Comparison of ENCODE assay signal across 12 mouse cellular contexts in the genomic region with DNA sequence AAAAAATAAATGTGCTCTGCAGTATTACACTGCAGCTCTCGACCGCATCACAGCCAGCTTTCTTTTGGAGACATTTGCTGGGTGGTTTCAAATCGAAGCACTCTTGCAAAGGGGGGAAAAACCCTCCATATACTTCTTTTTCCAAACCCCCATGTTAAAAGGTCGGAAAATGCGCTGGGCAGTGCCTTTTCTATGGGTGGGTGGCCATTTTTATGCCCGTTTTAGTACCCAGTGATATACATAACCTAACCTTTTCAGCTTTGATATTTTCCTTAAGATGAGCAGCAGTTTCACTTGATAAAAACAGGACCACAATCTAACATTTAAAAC. TPM values are rescaled to one million over a fixed set of nuclear protein-coding genes. Genes with fewer than 3 reads are reported as not detected.
DNase-seq lines count a peak whose midpoint lies in the region; ATAC-seq and TF ChIP-seq lines count a peak whose summit lies in the region.
"Had no signal": no experiment of that assay in that cellular context is flagged by ENCODE, and none has a peak within 500 bp of the region (broad histone marks: within the 10 kb centered on the region; RNA-seq: fewer than 3 reads in every experiment).

No protein-coding gene starts in this region.

- peaks cover 59% of the 10 kb centered on the region for H3K27me3 ChIP-seq in lung, embryonic 14.5 days (ENCODE audit: insufficient read depth, low read length)
- H3K27me3 ChIP-seq in forebrain, embryonic 10.5 days (ENCODE audit: poor library complexity, severe bottlenecking): peaks cover 64% of the 10 kb centered on the region
- H3K27me3 ChIP-seq in hindbrain, embryonic 16.5 days (replicated peaks; ENCODE audit: control insufficient read depth, insufficient read depth, low read length): peaks cover 66% of the 10 kb centered on the region
- H3K27me3 ChIP-seq in midbrain, postnatal 0 days (ENCODE audit: insufficient read depth, low read length): peaks cover 40% of the 10 kb centered on the region

- no peak overlapping the region for H3K9ac ChIP-seq in lung, embryonic 14.5 days
- H3K9ac ChIP-seq in hindbrain, embryonic 16.5 days (ENCODE audit: low read depth, low read length): no peak overlapping the region
- H3K9ac ChIP-seq in midbrain, postnatal 0 days (replicated peaks; ENCODE audit: low read length, poor library complexity, severe bottlenecking): no peak overlapping the region

- H3K4me3 ChIP-seq in lung, embryonic 14.5 days (ENCODE audit: low read depth, low read length): no peak overlapping the region
- H3K4me3 ChIP-seq in forebrain, embryonic 10.5 days: peak overlapping the region; percentile 91
- no peak overlapping the region for H3K4me3 ChIP-seq in hindbrain, embryonic 16.5 days (ENCODE audit: low read length)
- 0 out of 2 replicates have a peak overlapping the region, but pooled peaks have one; percentile 12 for H3K4me3 ChIP-seq in midbrain, postnatal 0 days (ENCODE audit: low read depth, low read length)

- H3K9me3 ChIP-seq in lung, embryonic 14.5 days (ENCODE audit: low read depth, low read length): no peaks in the 10 kb centered on the region
- H3K9me3 ChIP-seq in forebrain, embryonic 10.5 days: no peaks in the 10 kb centered on the region
- H3K9me3 ChIP-seq in hindbrain, embryonic 16.5 days (ENCODE audit: control insufficient read depth, low read length): no peaks in the 10 kb centered on the region
- no peaks in the 10 kb centered on the region for H3K9me3 ChIP-seq in midbrain, postnatal 0 days (ENCODE audit: low read length)

- no peak for ATAC-seq in lung, embryonic 14.5 days (ENCODE audit: insufficient read depth)
- ATAC-seq in hindbrain, embryonic 16.5 days: no peak
- ATAC-seq in midbrain, postnatal 0 days (ENCODE audit: low FRiP score): no peak

- no peak overlapping the region for H3K27ac ChIP-seq in lung, embryonic 14.5 days (ENCODE audit: low read depth)
- peak overlapping the region; percentile 99 for H3K27ac ChIP-seq in forebrain, embryonic 10.5 days
- no peak overlapping the region for H3K27ac ChIP-seq in hindbrain, embryonic 16.5 days (ENCODE audit: low read depth, low read length)
- H3K27ac ChIP-seq in midbrain, postnatal 0 days (ENCODE audit: low read depth, low read length): peak overlapping the region; percentile 43; the same call in 1 of the 2 replicates

- no peaks in the 10 kb centered on the region for H3K4me1 ChIP-seq in lung, embryonic 14.5 days (ENCODE audit: insufficient read depth)
- H3K4me1 ChIP-seq in forebrain, embryonic 10.5 days: peaks cover 86% of the 10 kb centered on the region
- H3K4me1 ChIP-seq in hindbrain, embryonic 16.5 days (ENCODE audit: control insufficient read depth, insufficient read depth, low read depth, low read length): no peaks in the 10 kb centered on the region; the same call in 1 of the 2 replicates
- H3K4me1 ChIP-seq in midbrain, postnatal 0 days (ENCODE audit: insufficient read depth, low read length): no peaks in the 10 kb centered on the region

- WGBS in lung, embryonic 14.5 days: 8% methylated on average over 6 of the region's 6 CpGs
- under 1% methylated on average over 6 of the region's 6 CpGs for WGBS in forebrain, embryonic 10.5 days
- 13% methylated on average over 6 of the region's 6 CpGs for WGBS in hindbrain, embryonic 16.5 days
- WGBS in midbrain, postnatal 0 days: 25% methylated on average over 6 of the region's 6 CpGs

- no peaks in the 10 kb centered on the region for H3K36me3 ChIP-seq in lung, embryonic 14.5 days (ENCODE audit: insufficient read depth)
- no peaks in the 10 kb centered on the region for H3K36me3 ChIP-seq in forebrain, embryonic 10.5 days (replicated peaks)
- no peaks in the 10 kb centered on the region for H3K36me3 ChIP-seq in hindbrain, embryonic 16.5 days (ENCODE audit: control insufficient read depth, insufficient read depth, low read length)
- no peaks in the 10 kb centered on the region for H3K36me3 ChIP-seq in midbrain, postnatal 0 days (ENCODE audit: insufficient read depth, low read length)

- TF ChIP-seq CTCF in lung, embryonic 14.5 days (IDR thresholded peaks at IDR 0.05; ENCODE audit: low read depth): no peak
- TF ChIP-seq CTCF in midbrain, postnatal 0 days (IDR thresholded peaks at IDR 0.05): no peak

- no peak for DNase-seq in lung, embryonic 14.5 days
- DNase-seq in lung, postnatal 14 days: no peak
- no peak for DNase-seq in forebrain, embryonic 10.5 days (ENCODE audit: extremely low spot score, low spot score)
- DNase-seq in midbrain, postnatal 0 days (ENCODE audit: low spot score): no peak
- DNase-seq in spleen, postnatal 14 days (ENCODE audit: low spot score in 2 of 2): no peak
- DNase-seq in heart, adult 9 months (ENCODE audit: low spot score in 2 of 2): no peak
- DNase-seq: cerebellum, adult 8-10 months; kidney, adult 8-10 months had no signal

- H3K4me2 ChIP-seq in lung, embryonic 14.5 days: peak overlapping the region; percentile 50
- peak overlapping the region; percentile 40 for H3K4me2 ChIP-seq in hindbrain, embryonic 16.5 days (ENCODE audit: low read length)
- peak overlapping the region; percentile 23 for H3K4me2 ChIP-seq in midbrain, postnatal 0 days (ENCODE audit: low read depth, low read length, poor library complexity, severe bottlenecking)

RNA-seq across cellular contexts. Expression of a gene that starts 5.0 kb away (rescaled TPM):
- polyA plus RNA-seq in lung, embryonic 14.5 days (2014; fragmentation: Nextera tagmentation; extraction: Ambion mirVana): 0.38 and 0.39 TPM in 2 replicates
- polyA plus RNA-seq in forebrain, embryonic 10.5 days (2016; fragmentation: Nextera tagmentation; extraction: Ambion mirVana): 39.2 and 46.1 TPM in 2 replicates
- 0.51 and 0.92 TPM in 2 replicates for polyA plus RNA-seq in hindbrain, embryonic 16.5 days (2015; fragmentation: Nextera tagmentation; extraction: Ambion mirVana)
- total RNA-seq in midbrain, postnatal 0 days (2014; rRNA removed): 5.5 and 6.5 TPM in 2 replicates
- polyA plus RNA-seq in midbrain, postnatal 0 days (2015; fragmentation: Nextera tagmentation; extraction: Ambion mirVana): 7.6 and 8.1 TPM in 2 replicates
- total RNA-seq: adrenal gland, postnatal 4 days; heart, adult 8-10 months; liver, adult 2 months had no signal
- polyA plus RNA-seq: liver, adult 2 months had no signal

Comparison
In these comparisons a context has a peak if more than half of its experiments do, and no peak if none do; other contexts are left out.
1. H3K27ac ChIP-seq: peak in forebrain, embryonic 10.5 days (single experiment) and midbrain, postnatal 0 days (single experiment); none in lung, embryonic 14.5 days (single experiment) and hindbrain, embryonic 16.5 days (single experiment).
2. H3K4me3 ChIP-seq: peak in forebrain, embryonic 10.5 days (single experiment) and midbrain, postnatal 0 days (single experiment); none in lung, embryonic 14.5 days (single experiment) and hindbrain, embryonic 16.5 days (single experiment).
3. Peak in every context shown above with its lines, with median percentiles within 50 percentile points of each other: H3K4me2 ChIP-seq.